Mouse (Mus musculus) limb, embryonic 11.5 days (tissue): Measurements from ENCODE around the gene Esrrb. TPM values are rescaled to one million over a fixed set of nuclear protein-coding genes. Genes with fewer than 3 reads are reported as not detected.

Experiments
- polyA plus RNA-seq: library from polyadenylated mRNA; unstranded; fragments of >200 nt; fragmentation: Nextera tagmentation; extraction: Ambion mirVana; gene quantifications from 2 replicates; pipeline ENCODE4 v1.2.1, GENCODE M21; 2014

The Esrrb gene
- polyA plus RNA-seq, 1 experiment from 2014 or later, result 0.08 TPM

Other genes with a start within 250 kb of the Esrrb start
- 14.6 and 17.5 TPM in 2 replicates for gene Gpatch2l, start 119.3 kb upstream of the Esrrb start, polyA plus RNA-seq